Mouse (Mus musculus) neural tube, embryonic 11.5 days (tissue): Measurements from ENCODE around the gene Unc5c. TPM values are rescaled to one million over a fixed set of nuclear protein-coding genes. Genes with fewer than 3 reads are reported as not detected.
A peak's percentile ranks its signal among the peaks of the same experiment; 100 is the strongest.

Experiments
- ATAC-seq: fragments of 200-750 bp; cut with Nextera tagmentation; 2 replicates; pipeline ENCODE4 v1.8.0; 2017; ENCODE audit warnings: moderate number of reproducible peaks, mild to moderate bottlenecking, moderate TSS enrichment, moderate library complexity; ENCODE audit not compliant: insufficient read depth, low FRiP score, low TSS enrichment
- DNase-seq: peaks from one replicate; pipeline ENCODE4 v3.0.0-alpha.2; 2015; ENCODE audit warnings: low spot score
- H3K27ac ChIP-seq: fragments of 300-500 bp; sonication (generic); 2 replicates; pipeline ENCODE4 v1.5.1; 2014; ENCODE audit warnings: low read depth, mild to moderate bottlenecking, low read length
- H3K27me3 ChIP-seq: fragments of 300-500 bp; sonication (generic); 2 replicates; pipeline ENCODE4 v1.6.1; 2014; ENCODE audit warnings: mild to moderate bottlenecking, low read length, mixed read lengths; ENCODE audit not compliant: control insufficient read depth, insufficient read depth
- H3K36me3 ChIP-seq: fragments of 300-500 bp; sonication (generic); 2 replicates; pipeline ENCODE4 v1.6.1; 2014; ENCODE audit warnings: mild to moderate bottlenecking, low read length, moderate library complexity, mixed read lengths; ENCODE audit not compliant: control insufficient read depth, insufficient read depth
- H3K4me1 ChIP-seq: fragments of 300-500 bp; sonication (generic); 2 replicates; pipeline ENCODE4 v1.6.1; 2014; ENCODE audit warnings: low read length, mixed read lengths; ENCODE audit not compliant: control insufficient read depth, insufficient read depth
- H3K4me2 ChIP-seq: fragments of 300-500 bp; sonication (generic); 2 replicates; pipeline ENCODE4 v1.6.1; 2014; ENCODE audit warnings: low read depth, mild to moderate bottlenecking, moderate library complexity
- H3K4me3 ChIP-seq: fragments of 300-500 bp; sonication (generic); 2 replicates; pipeline ENCODE4 v1.5.1; 2014; ENCODE audit warnings: low read depth, low read length
- H3K9ac ChIP-seq: fragments of 300-500 bp; sonication (generic); 2 replicates; pipeline ENCODE4 v1.6.1; 2014; ENCODE audit warnings: mild to moderate bottlenecking, low read length
- H3K9me3 ChIP-seq: fragments of 300-500 bp; sonication (generic); 2 replicates; pipeline ENCODE4 v1.6.1; 2016; ENCODE audit warnings: low read length; ENCODE audit not compliant: control insufficient read depth
- WGBS: fragments of 180-500 bp; shearing (Covaris S2); extraction: QIAGEN DNeasy Blood & Tissue Kit; methylation state at CpG from one replicate; pipeline ENCODE4 v1.1.7; 2014; 5-methylcytosine and 5-hydroxymethylcytosine counted together
- polyA plus RNA-seq: library from polyadenylated mRNA; unstranded; fragments of >200 nt; fragmentation: Nextera tagmentation; extraction: Ambion mirVana; gene quantifications from 2 replicates; pipeline ENCODE4 v1.2.1, GENCODE M21; 2014

Gene Unc5c
- polyA plus RNA-seq, 1 experiment from 2014 or later: 17.5 TPM

DNA sequence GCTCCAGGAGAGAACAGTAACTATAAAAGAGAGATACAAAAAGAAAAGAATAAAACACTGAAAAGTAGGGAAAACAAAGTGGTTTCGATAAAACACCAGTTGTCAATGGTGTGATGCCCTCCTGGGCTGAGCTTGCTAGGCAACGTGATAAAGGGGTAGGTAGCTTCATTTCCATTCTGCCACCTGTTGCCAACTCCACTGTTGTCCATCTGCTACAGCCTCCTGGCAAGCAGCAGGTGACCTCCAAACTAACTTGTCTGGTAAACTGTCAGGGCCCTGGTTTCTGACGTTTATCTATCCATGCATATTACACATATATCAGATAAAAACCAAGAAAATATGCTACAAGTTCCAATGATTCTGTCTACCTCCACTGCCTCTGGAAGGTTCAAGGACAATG is 344.6 kb downstream of the Unc5c start:
- Histone ChIP-seq H3K4me2 (no peak overlapping the region), H3K27ac (no peak overlapping the region), H3K9ac (no peak overlapping the region), H3K36me3 (no peaks in the 10 kb centered on the region), H3K9me3 (no peaks in the 10 kb centered on the region), H3K4me1 (no peaks in the 10 kb centered on the region), H3K27me3 (no peaks in the 10 kb centered on the region), H3K4me3 (no peak overlapping the region)
- DNase-seq (no peak), ATAC-seq (no peak)
- WGBS: 77% methylated on average over 3 of the region's 3 CpGs

- 0 out of 2 replicates have a peak, but pooled peaks have one; percentile 6 for ATAC-seq
- 42% methylated on average over 7 of the region's 7 CpGs for WGBS
These were observed 345.9 kb downstream of the Unc5c start for GRCm38 (mm10) chr3:141810944-141811343.

DNA sequence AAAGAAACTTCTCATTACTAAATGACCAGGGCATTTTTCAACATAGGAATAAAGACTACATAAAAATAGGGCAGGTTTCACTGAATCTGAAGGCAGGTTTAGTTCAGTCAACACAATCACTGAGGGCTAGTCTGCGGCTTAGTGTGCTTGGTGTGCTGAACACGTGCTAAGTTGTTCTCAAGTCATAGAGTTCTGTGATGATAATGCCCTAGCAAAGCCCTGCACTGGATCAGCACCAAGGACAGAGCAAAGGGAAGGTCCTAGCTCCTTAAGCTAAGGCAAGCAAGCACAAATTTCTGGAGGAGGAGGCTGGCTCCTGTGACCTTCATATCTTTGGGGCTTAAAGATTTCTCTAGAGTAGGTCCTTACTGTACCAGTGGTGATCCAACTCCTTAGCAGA is 346.3 kb downstream of the Unc5c start:
- Histone ChIP-seq H3K36me3 (no peaks in the 10 kb centered on the region), H3K27me3 (no peaks in the 10 kb centered on the region), H3K4me3 (no peak overlapping the region), H3K4me1 (no peaks in the 10 kb centered on the region), H3K4me2 (no peak overlapping the region), H3K9ac (no peak overlapping the region), H3K9me3 (no peaks in the 10 kb centered on the region), H3K27ac (no peak overlapping the region)
- ATAC-seq (no peak), DNase-seq (peak; percentile 54)
- 29% methylated on average over 2 of the region's 2 CpGs for WGBS

More at GRCm38 (mm10) chr3:141810944-141811343, 345.9 kb downstream of the Unc5c start:
- DNase-seq: peak; percentile 26
- no peak overlapping the region for H3K27ac ChIP-seq
- H3K4me2 ChIP-seq: no peak overlapping the region
- no peaks in the 10 kb centered on the region for H3K27me3 ChIP-seq
- H3K4me3 ChIP-seq: no peak overlapping the region
- no peak overlapping the region for H3K9ac ChIP-seq
- H3K9me3 ChIP-seq: no peaks in the 10 kb centered on the region
- no peaks in the 10 kb centered on the region for H3K36me3 ChIP-seq
- no peaks in the 10 kb centered on the region for H3K4me1 ChIP-seq

GRCm38 (mm10) chr3:141814776-141815175 is 349.8 kb downstream of the Unc5c start:
- WGBS: 71% methylated on average over 1 of the region's 1 CpGs
- Histone ChIP-seq H3K4me1 (peaks cover 9% of the 10 kb centered on the region; the same call in 1 of the 2 replicates), H3K4me3 (no peak overlapping the region), H3K27ac (no peak overlapping the region), H3K36me3 (no peaks in the 10 kb centered on the region), H3K9me3 (no peaks in the 10 kb centered on the region), H3K27me3 (no peaks in the 10 kb centered on the region), H3K9ac (no peak overlapping the region), H3K4me2 (no peak overlapping the region)
- ATAC-seq (no peak), DNase-seq (no peak)

- Histone ChIP-seq H3K27ac (peak overlapping the region; percentile 80), H3K9ac (no peak overlapping the region; the same call in 1 of the 2 replicates), H3K27me3 (no peaks in the 10 kb centered on the region), H3K36me3 (no peaks in the 10 kb centered on the region), H3K4me1 (peaks cover 12% of the 10 kb centered on the region; the same call in 1 of the 2 replicates), H3K4me2 (peak overlapping the region; percentile 37), H3K9me3 (no peaks in the 10 kb centered on the region), H3K4me3 (no peak overlapping the region)
- ATAC-seq (peak; percentile 84), DNase-seq (no peak)
- WGBS: 20% methylated on average over 3 of the region's 3 CpGs
These were observed 353.7 kb downstream of the Unc5c start for GRCm38 (mm10) chr3:141818615-141819312.

DNA sequence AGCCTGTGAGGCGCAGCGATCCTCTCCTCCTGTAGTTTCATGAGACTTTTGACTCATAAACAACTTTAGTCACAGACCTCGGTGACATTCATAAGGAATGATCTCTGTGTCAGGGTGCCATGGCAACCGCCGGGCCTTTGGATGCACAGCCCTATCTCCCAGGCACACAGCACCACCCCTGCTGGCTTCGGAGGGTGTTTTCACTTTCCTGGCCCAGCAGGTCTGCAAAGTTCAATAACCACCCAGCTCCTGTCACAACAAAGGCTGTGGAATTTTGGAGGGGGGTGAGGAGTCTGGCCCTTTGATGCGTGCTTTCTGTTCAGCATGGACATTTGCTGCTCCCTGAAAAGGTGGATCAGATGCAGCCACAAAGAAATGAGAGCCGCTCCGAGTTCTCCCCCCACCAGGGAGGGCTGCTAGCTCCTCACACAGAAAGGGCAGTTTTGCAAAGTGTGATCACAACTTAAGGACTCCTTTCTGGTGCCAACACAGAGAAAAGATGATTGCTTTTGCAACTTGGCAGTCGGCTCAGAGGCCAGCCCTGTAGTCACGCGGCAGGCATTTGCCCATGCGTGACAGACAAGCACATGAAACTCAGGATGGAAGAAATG is 354.4 kb downstream of the Unc5c start:
- DNase-seq (peak; percentile 87), ATAC-seq (peak; percentile 98)
- WGBS: 4% methylated on average over 13 of the region's 13 CpGs
- H3K36me3 ChIP-seq: no peaks in the 10 kb centered on the region
- H3K27ac ChIP-seq: peak overlapping the region; percentile 80; the same call in 1 of the 2 replicates
- no peak overlapping the region for H3K4me3 ChIP-seq
- no peaks in the 10 kb centered on the region for H3K27me3 ChIP-seq
- peaks cover 12% of the 10 kb centered on the region; the same call in 1 of the 2 replicates for H3K4me1 ChIP-seq
- peak overlapping the region; percentile 37 for H3K4me2 ChIP-seq
- H3K9me3 ChIP-seq: no peaks in the 10 kb centered on the region
- H3K9ac ChIP-seq: no peak overlapping the region; the same call in 1 of the 2 replicates

DNA sequence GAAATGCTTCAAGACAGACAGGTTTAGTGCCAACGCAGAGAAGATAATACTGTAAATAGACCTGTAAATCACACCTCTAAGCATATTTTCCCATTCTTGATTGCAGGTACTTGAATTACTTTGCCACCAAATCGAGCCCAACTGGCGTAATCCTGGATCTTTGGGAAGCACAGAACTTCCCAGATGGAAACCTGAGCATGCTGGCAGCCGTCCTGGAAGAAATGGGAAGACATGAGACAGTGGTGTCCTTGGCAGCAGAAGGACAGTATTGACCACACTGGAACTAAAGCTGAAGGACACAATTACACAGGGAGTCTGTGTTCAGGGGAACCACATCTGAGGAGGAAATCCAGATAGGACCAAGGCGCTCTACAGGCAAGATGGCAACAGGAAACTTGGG is 363.3 kb downstream of the Unc5c start:
- H3K27me3 ChIP-seq: no peaks in the 10 kb centered on the region
- no peak overlapping the region for H3K9ac ChIP-seq
- DNase-seq: no peak
- H3K4me3 ChIP-seq: no peak overlapping the region
- H3K36me3 ChIP-seq: no peaks in the 10 kb centered on the region
- no peak for ATAC-seq
- no peak overlapping the region for H3K4me2 ChIP-seq
- WGBS: 92% methylated on average over 5 of the region's 5 CpGs
- H3K4me1 ChIP-seq: no peaks in the 10 kb centered on the region
- H3K27ac ChIP-seq: no peak overlapping the region
- no peaks in the 10 kb centered on the region for H3K9me3 ChIP-seq

- WGBS: 28% methylated on average over 3 of the region's 3 CpGs
- no peak overlapping the region for H3K9ac ChIP-seq
- H3K4me1 ChIP-seq: no peaks in the 10 kb centered on the region
- no peak overlapping the region for H3K27ac ChIP-seq
- no peak overlapping the region for H3K4me2 ChIP-seq
- H3K4me3 ChIP-seq: no peak overlapping the region
- H3K27me3 ChIP-seq: no peaks in the 10 kb centered on the region
- no peaks in the 10 kb centered on the region for H3K36me3 ChIP-seq
- ATAC-seq: peak; percentile 45; the same call in 1 of the 2 replicates
- peak; percentile 69 for DNase-seq
- H3K9me3 ChIP-seq: no peaks in the 10 kb centered on the region
These were observed 366.1 kb downstream of the Unc5c start for GRCm38 (mm10) chr3:141831135-141831534.

DNA sequence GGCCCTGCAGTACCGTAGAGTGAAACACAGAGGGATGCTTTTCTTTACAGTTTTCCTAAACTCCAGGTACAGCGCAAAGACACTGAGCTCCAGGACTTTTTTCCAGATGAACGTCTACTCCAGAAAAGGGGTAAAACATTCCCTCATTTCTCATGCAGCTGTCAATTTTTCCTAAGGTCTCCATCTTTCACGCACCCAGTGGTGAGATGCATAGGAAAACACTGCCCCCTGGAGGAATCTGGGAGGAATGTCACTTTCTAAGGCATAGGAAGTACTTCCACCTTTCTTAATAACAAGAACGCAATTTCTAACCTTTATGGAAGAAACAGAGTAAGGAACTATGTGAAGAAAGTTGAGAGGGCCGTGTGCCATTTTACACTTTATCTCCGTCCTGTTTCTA is 373.8 kb downstream of the Unc5c start:
- ATAC-seq (no peak), DNase-seq (peak; percentile 60)
- 45% methylated on average over 7 of the region's 7 CpGs for WGBS
- Histone ChIP-seq H3K4me1 (no peaks in the 10 kb centered on the region), H3K36me3 (no peaks in the 10 kb centered on the region), H3K27ac (no peak overlapping the region), H3K9me3 (no peaks in the 10 kb centered on the region), H3K4me2 (no peak overlapping the region), H3K27me3 (no peaks in the 10 kb centered on the region), H3K4me3 (no peak overlapping the region), H3K9ac (no peak overlapping the region)
